Mouse (Mus musculus) retina, embryonic 14.5 days (tissue): ENCODE data around the gene Pkd2.
"Not testable (repeated sequence)": the region's sequence is repeated elsewhere in the genome, so short reads cannot be mapped to it uniquely, and the experiment has no call there.

Experiments used
- DNase-seq: peaks from one replicate; pipeline ENCODE4 v3.0.0-alpha.2; 2015; ENCODE audit warnings: low spot score

Gene Pkd2

DNA sequence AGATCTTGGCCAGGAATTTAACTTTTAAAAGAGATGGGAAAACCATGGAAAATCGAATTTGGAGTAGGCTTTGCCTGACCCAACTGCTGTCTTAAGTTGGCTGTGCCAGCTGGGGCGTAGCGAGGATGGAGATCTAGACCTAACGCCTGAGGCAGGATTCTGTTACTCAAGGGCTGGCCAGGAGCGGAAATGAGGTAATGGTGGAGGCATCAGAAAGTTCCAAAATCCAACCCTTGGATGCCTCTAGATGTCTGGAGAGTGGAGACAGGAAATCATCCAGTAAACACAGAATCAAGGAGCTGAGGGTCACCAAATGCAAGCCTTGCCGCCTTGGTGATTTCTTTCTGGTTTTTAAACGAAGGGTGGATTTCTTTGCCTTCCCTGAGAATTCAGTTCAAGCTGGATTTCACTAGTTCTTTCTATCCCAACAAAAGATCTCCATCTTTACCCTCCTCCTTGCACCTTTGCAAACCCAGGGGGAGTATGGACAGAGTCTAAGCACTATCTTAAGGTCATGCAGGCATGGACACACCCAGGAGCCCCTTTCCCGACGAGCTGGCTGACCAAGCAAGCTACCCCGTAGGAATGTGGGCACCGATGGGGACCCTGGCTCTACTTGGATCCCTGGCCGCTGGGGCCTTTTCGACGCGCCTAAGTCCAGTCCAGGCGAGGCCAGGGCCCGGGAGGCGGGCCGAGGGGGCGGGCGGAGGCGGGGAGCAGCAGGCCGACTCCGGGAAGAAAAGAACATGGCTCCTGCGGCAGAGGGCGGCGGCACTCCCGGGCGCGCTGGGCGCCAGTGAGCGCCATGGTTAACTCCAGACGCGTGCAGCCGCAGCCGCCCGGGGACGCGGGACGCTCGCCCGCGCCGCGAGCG, at the start of gene Pkd2:
TSS of gene Pkd2 (plus strand) at position 619 of the 874 bp plus-strand sequence.
- peak; percentile 78 for DNase-seq

- no peak for DNase-seq
These were observed 43.3 kb upstream of the Pkd2 start for GRCm38 (mm10) chr5:104415999-104416398.

DNA sequence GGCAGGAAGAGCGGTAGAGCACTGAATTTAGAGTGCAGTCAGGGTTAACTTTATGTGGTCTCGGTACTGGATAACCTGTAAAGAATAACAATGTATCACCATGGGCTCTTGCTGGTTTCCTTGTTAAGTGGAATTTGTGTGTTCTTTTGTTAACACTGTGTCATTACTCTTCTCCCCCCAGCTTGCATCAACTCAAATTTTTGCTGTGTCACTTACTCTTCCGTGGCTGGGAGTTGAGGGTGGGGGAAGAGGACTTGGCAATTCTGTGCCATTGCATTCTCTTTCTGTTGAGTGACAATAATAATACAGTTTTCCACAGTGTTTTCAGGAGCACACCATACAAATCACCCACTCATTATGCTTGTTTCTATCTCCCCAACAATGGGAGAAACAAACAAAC, 42.2 kb upstream of the Pkd2 start:
- DNase-seq: no peak

DNA sequence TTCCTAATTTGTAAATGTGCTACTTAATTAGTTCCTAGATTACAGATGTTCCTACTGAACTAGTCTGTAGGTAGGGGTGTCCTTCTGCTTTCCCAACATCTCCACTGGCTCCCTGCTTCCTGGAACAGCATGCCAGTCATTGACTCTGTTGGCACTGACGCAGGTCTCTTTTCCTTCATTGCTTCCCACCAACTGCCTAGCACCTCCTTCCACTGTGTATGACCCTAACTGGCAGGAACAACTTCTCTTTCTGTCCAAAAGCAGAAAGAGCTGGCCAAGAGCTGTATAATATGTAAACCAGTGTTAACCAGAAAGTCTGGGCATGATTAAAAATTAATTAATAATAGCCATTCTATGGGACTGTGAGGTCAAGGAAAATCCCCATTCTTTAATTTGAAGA, 41.5 kb upstream of the Pkd2 start:
- DNase-seq: no peak

GRCm38 (mm10) chr5:104422039-104422438, 37.2 kb upstream of the Pkd2 start:
- no peak for DNase-seq

DNA sequence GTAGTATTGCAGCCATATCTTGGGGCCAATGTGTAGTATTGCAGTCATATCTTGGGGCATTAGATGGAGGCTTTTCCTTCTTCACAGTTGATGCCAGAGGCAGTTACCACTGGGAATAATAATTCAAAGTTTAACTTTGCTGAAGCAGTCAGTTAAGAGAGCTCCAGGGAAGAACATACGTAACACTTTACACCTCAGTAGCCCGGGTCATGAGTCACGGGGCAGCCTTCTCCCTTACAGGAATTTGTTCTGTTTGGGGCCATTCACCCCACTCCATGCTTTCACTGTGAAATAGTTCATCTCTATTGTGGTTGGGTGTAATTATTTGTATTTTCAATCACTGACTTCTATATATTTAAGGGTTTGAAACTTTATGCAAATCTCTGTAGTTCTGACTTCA, 35.4 kb upstream of the Pkd2 start:
- no peak for DNase-seq

DNA sequence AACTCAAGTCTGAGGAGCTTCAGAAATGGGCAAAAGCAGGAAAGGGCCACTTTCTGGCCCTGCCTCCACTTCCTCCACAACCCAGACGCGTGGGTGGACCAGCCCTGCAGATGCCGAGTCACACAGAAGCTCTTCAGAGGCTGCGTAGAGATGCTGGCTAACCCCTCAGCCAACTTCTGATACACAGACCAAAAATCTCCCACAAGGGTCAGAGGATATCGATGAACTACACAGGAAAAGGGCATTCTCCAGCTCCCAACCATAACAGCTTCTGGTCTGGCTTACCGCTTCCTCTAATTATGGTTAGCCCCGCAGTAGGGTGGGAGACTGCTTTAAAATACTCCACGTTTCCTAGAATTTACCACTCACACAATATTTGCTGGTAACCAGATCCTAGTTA, 33.3 kb upstream of the Pkd2 start:
- DNase-seq: no peak

GRCm38 (mm10) chr5:104432886-104433285, 26.4 kb upstream of the Pkd2 start:
- peak; percentile 53 for DNase-seq

- DNase-seq: no peak
These were observed 25.2 kb upstream of the Pkd2 start for GRCm38 (mm10) chr5:104433968-104434565.

DNA sequence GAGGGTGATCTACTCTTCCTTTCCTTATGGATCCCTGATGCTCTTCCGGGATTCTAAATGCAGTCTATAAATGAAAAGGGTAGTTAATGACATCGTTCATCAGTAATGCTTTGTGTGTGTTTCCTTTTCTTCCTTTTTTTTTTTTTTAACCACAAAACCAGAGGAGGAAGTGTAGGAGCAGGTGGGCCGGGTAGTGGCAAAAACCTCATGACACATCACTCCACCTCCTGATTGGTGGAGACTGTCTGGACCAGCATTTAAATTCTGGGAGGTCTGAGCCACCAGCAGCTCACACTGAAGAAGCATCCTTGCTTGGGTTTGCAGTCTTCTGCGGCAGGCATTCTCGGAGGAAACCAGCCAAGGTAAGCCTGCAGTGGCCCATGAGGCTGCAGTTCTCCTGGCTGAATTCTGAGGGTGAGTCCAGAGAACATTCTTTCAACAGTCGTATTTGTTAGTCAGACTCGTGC, 24.4 kb upstream of the Pkd2 start, which contains the start of gene Spp1:
TSS of gene Spp1 (plus strand) at position 284 of the 467 bp plus-strand sequence.
- DNase-seq: no peak

DNA sequence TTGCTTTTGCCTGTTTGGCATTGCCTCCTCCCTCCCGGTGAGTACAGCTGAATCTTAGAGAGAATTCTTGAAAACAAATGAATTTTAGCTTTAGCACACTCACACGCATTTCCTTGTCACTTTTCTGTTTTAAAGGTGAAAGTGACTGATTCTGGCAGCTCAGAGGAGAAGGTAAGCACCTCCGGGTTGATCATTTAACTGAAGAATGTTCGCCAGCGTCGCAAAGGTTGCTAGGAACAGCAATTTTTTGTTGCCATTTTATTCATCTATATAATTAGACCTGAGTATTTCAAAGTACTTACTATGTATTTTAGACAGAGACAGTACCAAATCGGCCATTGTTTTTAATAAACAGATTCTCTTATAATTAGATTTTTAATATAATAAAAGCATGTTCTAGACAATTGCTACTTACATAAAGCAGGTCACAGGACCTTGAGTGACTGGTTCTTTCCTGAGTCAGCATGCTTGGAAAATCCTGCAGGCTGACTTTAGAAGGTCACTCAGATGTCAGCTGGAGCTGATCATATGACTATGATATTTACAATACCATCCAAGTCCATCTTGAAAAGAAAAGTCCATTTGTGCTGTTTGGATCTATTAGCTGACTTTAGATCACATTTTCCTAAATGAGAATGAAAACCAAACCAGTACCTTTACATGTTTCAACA, 22.7 kb upstream of the Pkd2 start:
- no peak for DNase-seq

GRCm38 (mm10) chr5:104442396-104442795, 16.9 kb upstream of the Pkd2 start:
- DNase-seq: no peak

- DNase-seq: no peak
These were observed 16.4 kb upstream of the Pkd2 start for GRCm38 (mm10) chr5:104442850-104443249.

DNA sequence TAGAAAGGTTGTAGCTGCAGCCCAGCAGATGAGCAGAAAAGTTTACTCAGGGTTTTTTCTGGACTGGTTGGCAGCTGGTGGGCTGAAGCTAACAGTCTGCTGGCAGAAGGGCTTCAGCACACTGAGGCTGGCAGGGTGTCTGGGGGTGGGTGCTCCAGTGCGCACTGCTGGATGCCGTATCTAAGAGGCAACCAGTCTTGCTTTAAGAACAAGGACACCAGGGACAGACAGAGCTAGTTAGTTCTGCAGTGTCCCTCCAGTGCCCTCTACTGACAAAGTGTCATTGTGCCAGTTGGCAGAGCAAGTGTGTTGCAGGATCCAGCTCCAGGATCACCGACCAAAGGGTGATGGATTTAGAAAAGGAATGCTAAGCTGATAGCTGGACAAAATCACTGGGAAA, 13.1 kb upstream of the Pkd2 start:
- DNase-seq: peak; percentile 63

- not testable (repeated sequence) for DNase-seq
These were observed 10.9 kb upstream of the Pkd2 start for GRCm38 (mm10) chr5:104448346-104448745.

DNA sequence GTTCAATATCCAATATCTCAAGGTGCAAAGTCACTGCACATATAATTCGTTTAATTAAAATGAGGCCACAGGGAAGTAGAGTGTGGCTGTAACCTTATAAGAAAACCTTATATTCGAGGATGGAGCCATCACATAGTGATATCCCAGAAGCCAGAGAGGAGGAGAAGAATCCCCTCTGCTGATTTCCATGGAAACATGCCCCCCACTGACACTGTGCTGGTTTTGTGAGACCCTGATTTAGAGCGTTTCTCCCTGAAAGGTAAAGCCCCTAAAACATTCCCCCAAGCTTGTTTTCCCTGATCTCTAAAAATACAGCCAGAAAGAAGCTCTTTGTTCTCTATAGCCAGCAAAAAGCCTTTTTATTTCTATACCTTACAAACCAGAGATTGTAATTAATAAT, 9.8 kb upstream of the Pkd2 start:
- DNase-seq: no peak

- no peak for DNase-seq
These were observed 6.2 kb upstream of the Pkd2 start for GRCm38 (mm10) chr5:104453075-104453474.

DNA sequence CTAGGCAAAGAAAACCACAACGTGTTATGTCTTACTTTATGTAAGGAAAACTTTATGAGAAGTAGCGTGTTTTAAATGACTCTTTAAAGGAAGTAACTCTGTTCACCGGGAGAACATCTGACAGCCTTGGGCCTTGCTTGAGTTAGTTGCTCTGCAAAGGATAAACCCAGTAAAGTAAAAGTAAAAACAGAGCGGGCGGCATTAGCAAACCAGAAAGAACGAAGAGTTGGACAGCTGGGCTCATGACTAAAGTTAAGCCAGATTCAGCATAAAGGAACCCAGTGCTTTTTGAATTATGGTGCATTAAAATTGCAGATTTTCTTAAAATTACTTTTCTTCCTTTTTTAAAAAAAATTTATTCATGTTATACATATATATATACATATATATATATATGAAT, 4.7 kb upstream of the Pkd2 start:
- DNase-seq: no peak

- peak; percentile 70 for DNase-seq
These were observed 631 bp downstream of the Pkd2 start for GRCm38 (mm10) chr5:104459706-104460455.

GRCm38 (mm10) chr5:104460456-104460838, 1.2 kb downstream of the Pkd2 start:
- no peak for DNase-seq

GRCm38 (mm10) chr5:104460856-104461255, 1.6 kb downstream of the Pkd2 start:
- no peak for DNase-seq

- DNase-seq: no peak
These were observed 6.0 kb downstream of the Pkd2 start for GRCm38 (mm10) chr5:104465279-104465678.
